Mouse (Mus musculus) lung, adult 2 months (tissue): ENCODE data around the gene Pip5k1b.

Experiments
- CTCF ChIP-seq: fragments of 200-500 bp; IDR thresholded peaks from 2 replicates; pipeline ENCODE4 v1.5.1; 2011; ENCODE audit warnings: mild to moderate bottlenecking, low read length, control low read depth; ENCODE audit not compliant: insufficient read depth
- POLR2A ChIP-seq: fragments of 200-500 bp; IDR thresholded peaks from 2 replicates; pipeline ENCODE4 v1.6.1; 2011; ENCODE audit warnings: low read depth, mild to moderate bottlenecking, control low read depth, low read length, borderline replicate concordance; ENCODE audit errors: extremely low read depth

GRCm38 (mm10) chr19:24264991-24265390 lies 290.7 kb downstream of the Pip5k1b start:
- peak; percentile 71 for TF ChIP-seq CTCF
- TF ChIP-seq POLR2A = no peak
